Mouse (Mus musculus) right cerebral cortex, adult 2 months (tissue): ENCODE data around the gene Gsn.

Source experiments
- DNase-seq, 2 experiments: peaks; one replicate each; pipeline ENCODE4 v3.0.0; 2021 to 2022; ENCODE audit warnings: low spot score in 2 of 2

Gene Gsn

DNA sequence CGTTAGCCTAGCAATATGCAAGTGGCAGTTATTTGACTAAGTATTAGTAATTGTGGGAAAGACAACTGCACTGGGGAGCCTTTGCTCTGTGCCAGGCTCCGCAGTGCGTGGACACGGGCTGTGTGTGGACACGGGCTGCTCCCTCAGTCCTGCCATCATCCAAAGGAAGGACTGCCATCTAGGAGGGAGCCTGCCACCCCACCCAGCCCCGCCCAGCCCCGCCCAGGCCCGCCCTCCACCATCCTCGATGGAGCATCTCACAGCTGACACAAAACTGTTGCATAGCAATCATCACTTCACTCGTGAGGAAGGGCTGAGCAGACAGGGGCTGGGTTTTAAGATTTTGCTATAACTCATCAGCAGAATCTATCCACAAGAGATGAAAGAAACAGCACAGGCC is 69.8 kb downstream of the Gsn start:
- DNase-seq: no peak

GRCm38 (mm10) chr2:35326931-35327330 is 70.8 kb downstream of the Gsn start:
- no peak for DNase-seq

DNA sequence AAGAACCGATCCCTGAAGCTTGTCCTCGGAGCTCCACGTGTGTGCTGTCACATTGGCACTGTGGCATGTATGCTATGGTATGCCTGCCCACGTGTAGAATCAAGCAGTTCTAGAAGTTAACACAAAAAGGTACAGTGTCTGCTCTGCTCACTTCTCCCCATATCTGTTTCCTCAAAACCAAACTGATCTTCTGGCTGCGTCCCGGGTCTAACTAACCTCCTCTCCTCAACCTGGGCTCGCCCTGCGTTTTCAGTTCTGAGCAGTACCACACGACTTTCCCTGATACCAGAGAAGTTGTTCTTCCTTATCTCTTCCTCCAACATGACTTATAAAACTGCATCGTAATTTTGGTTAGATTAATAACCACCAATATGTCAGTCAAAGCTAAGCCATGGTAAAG is 71.4 kb downstream of the Gsn start:
- no peak for DNase-seq

GRCm38 (mm10) chr2:35328064-35328792 is 72.0 kb downstream of the Gsn start:
- DNase-seq: no peak

GRCm38 (mm10) chr2:35329061-35329460 is 72.9 kb downstream of the Gsn start:
- no peak for DNase-seq

DNA sequence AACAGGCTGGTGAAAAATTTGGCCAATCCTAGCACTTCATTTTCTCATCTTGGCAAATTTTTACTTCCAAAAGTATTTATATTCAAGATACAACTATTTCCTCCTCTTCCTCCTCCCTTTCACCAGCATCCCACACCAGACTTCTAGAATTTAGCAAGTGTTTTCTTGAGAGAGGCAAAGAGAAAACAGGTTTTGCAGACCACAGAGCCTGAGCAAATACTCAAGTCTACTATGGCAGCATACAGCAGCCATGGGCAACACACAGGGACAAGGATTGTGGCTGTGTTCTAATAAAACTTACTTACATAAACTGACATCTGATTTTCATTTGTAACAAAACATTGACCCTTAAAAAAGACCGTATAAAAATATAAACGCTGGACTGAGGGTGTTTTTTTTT is 75.0 kb downstream of the Gsn start:
- no peak for DNase-seq

DNA sequence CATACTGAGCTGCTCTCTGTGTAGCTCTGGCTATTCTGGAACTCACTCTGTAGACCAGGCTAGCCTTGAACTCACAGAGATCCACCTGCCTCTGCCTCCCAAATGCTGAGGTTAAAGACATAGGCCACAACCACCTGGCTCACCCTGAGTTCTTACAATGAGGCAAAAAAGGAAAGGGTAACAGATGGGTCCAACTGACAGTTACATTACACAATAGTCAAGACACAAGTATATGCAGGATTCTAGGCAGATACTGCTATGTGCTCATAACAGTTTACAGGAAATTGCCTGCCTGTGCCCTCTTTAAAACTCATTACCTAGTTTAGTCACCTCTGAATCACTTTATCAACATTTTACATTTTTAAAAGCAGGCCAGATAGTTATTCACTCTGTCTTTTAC is 77.5 kb downstream of the Gsn start:
- no peak for DNase-seq

DNA sequence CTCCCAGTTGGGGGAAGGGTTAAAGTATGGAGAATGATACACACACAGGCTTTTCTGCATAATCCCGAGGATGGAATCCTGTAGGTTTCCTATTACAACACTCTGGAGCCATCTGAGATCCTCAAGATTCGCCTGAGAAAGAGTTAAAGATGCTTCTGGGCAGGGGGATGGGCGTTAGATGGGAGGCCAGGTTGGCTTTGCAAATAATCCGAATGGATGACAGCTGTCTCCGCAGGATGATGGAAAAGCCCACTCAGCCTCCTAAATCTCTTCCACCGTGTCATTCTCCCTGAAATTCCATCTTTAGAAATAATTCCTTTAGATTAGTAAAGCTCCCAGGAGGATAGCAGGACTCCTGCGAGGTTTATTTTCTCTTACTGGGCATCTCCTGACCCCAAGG is 79.4 kb downstream of the Gsn start:
- no peak for DNase-seq

DNA sequence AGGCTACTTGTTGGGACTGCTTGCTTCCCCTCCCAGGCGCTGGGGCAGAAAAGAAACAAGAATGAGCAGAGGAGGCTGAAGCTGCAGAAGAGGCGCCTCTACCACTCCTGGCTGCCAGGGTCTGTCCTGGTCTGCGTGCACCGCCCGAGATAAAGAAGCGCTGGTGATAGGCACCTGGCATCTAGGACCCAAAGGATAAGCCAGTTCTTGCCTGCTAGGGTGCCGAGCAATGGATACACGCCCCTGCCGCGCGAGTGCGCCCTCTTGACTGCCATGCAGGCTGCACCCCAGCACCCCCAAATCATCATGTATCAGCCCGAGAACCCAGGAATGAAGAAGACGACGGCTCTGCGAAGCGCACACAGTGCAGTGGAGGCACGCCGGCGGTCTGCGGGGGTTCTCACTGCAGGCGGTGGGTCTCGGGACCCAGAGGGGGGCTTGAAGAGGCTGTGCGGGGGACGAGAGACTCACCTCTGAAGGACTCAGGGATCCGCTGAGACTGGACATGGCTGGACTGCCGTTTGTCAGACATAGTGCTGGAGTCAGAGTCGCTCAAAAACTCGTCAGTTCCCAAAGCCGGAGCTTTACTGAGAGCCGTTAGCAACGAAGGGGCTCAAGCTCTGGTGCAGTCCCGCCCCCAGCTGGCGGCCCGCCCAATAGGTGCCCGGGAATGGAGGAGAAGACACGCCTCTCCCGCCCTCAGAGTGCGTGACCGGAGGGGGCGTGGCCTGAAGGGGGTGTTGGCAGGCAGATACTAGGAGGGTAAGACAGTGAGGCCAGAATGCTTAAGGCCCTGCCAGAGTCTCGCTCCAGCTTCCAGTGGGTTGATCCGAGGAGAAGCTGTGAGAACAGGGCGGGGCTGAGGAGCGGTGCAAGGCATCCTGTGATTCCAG is 80.5 kb downstream of the Gsn start, which contains the start of gene Stom:
Stom (minus strand) TSS at position 589 of the 893 bp plus-strand sequence.
- peak; percentile 95 to 97 for DNase-seq

DNA sequence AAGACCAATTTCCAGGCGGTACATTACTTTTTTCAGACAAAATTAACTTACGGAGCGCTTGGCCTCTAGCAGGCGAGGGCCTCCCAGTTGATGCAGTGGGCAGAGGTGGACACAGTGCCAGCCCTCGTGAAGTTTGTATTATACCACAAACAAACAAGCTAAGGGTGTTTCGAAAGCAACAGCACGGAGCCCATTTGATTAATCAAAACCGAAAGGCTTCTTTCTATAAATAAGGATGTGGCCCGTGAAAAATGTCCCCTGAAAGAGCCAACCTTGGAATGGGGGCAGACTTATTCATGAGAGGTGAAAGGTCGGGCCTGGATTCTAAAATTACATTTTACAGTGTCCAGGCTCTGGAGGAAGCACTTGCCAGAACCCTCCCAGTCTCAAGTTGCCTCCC is 81.2 kb downstream of the Gsn start:
- DNase-seq: no peak

GRCm38 (mm10) chr2:35338036-35338435 is 81.9 kb downstream of the Gsn start:
- DNase-seq: no peak

- DNase-seq: no peak
Measured at GRCm38 (mm10) chr2:35338707-35339106, 82.5 kb downstream of the Gsn start.

DNA sequence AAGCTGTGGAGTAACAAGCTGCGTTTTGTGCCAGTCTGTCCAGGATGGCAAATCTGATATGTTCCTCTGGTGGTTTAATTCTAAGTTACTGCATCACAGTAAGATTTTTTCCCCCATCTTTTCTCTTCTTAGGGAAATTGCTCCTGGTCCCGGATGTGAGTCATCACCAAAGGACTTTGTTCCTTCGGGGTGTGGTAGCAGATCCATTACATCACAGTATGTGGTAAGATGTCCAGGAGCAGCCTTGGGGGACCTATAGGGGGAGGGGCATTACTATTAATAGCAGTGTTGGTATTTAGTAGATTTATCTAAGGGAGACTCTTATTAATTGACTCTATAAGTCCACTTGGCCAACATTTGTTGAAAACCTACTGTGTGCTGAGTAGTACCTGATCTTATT is 86.4 kb downstream of the Gsn start:
- no peak for DNase-seq

- DNase-seq: no peak
Measured at GRCm38 (mm10) chr2:35345984-35346383, 89.8 kb downstream of the Gsn start.

DNA sequence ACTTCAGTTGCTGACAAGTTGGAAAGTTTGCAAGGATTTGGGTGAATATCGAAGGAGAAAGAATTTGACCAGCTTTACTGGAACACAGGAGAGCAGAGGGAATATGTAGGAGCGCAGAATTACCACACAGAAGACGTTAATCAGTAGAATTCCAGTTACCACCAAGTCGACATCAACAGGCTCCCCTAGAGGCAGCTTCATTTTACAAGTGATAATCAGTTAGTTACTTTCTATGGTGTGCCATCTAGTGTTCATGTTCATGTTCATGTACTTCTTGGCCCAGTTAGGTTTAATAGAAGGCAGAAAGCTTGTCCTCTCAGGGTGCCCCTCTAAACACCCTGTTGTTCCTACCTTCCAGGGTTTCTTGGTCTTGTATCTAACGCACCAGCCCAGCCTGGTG is 93.0 kb downstream of the Gsn start:
- no peak for DNase-seq
